Mouse (Mus musculus): ENCODE measurements around the gene Chp2.
A peak's percentile ranks its signal among the peaks of the same experiment; 100 is the strongest.

Gene Chp2

DNA sequence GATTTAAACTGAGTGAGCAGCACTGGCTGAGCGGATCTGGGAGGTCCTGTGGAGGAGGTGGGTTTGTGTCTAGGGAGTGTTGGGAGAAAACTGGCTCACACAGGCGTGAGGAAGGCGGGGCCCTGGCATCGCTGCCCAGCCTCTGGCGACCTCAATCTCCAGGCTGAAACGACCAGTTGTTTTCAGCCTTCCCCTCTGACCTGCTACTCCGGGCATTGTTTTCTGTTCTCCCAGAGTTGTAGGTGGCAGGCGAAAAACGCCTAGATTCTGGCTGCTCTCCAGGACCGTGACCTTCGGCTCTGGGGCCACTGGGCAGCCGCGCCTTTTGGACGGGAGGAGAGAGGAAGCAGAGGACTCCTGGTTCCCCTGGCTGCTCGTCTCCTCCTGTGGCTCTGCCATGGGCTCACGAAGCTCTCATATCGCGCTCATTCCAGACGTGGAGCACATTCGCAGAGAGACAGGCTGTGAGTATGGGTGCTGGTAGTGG, at the start of gene Chp2:
Gene Chp2, plus strand, starts transcription at position 182 of the 487 bp plus-strand sequence.
- DNase-seq (ENCODE audit: extremely low read depth, low read depth) = no peak

DNA sequence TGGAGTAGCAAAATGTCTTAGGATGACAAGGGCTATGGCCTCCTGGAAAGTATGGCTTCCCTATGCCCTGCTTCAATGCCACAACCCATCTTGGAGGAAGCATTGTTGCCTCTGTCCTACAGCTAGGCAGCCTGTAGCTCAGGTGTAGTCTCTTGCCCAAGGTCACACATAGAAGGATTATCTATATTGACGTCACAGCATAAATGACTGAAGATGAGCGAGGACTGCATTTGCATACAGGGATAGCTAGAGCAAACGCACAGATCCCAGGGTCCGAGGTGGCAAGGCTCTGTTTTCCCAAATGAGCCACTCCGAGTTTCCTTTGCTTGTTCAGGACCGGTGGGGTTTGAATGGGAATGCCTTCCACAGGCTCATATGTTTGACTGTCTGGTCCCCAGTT, 48.6 kb upstream of the Chp2 start:
- DNase-seq (ENCODE audit: extremely low read depth, low read depth) = no peak

DNA sequence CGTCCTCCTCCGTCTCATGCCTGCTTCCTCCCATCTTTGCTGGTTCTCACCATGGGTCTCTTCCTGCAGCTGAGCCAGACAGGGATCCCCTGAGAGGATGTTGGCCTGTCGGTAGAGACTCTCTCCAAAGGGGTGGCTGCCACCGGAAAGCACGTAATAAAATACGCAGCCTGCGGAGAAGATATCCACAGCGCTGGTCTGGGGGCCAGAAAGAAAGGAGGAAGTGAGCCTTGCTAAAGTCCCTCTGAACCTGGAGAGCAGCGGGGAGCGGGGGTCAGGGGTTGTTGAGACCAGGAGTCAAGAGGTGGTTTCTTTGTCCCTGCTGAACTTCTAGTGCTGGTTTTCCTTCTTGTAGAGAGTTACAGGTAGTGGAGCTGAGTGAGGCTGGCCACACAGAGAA, 47.7 kb upstream of the Chp2 start:
- DNase-seq (ENCODE audit: extremely low read depth, low read depth) = no peak

DNA sequence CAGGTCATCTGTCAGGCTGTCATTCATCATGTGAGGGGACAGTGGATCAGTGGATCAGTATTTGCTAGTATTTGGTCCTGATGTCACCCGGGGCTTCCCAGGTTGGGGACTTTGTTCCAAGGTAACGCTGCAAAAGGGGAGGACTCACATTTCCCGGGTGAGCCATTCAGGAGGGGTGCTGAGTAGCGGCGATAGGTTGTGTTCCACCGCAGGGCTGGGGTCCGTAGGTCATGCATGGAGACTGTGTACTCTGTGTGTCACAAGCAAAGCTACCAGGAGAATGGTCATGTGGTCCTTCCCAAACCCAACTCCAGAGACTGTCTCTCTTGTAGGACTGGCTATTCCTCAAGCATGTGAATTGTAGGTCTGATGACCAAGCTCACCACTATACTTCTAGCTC, 38.6 kb upstream of the Chp2 start:
- DNase-seq (ENCODE audit: extremely low read depth, low read depth) = no peak

DNA sequence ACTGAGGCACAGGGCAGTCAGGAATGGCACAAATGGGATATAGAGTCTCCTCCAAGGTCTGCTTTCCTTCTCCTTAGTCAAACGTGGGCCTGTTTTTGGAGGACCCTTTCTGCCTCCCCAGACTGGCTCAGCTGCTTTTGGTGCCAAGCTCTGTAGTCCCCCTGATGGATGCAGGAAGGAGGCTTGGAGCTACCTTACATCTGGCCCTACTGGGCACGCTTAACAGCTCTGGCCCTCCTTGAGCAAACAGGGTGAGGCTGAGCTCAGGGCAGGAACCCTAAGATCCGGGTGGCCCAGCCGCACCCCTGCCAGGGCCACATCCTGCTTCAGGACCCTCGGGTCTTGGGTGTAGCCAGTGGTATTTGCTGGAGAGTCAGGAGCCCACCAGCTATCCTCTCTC, 34.7 kb upstream of the Chp2 start:
- no peak for DNase-seq (ENCODE audit: extremely low read depth, low read depth)

DNA sequence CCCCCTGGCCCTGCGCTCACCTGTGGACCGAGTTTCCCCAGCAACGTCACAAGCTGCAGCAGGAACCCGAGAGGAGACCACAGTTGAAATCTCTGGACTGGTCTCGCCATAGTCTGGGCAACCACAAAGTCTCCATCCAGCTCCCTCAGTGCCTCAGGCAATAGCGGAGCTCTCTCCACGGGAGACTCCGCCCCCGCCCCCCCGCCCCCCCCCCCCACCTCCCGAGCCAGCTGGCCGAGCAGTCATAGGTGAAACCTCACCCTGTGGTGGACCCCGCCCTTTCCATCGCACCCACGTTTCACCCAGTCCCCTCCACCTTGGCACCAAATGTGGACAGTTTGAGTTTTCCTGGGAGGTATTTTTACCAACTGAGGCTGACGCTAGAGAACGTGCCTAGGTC, 33.3 kb upstream of the Chp2 start, which contains the start of gene Ern2:
Gene Ern2, minus strand, starts transcription at position 165 of the 400 bp plus-strand sequence.
- DNase-seq (ENCODE audit: extremely low read depth, low read depth) = no peak

DNA sequence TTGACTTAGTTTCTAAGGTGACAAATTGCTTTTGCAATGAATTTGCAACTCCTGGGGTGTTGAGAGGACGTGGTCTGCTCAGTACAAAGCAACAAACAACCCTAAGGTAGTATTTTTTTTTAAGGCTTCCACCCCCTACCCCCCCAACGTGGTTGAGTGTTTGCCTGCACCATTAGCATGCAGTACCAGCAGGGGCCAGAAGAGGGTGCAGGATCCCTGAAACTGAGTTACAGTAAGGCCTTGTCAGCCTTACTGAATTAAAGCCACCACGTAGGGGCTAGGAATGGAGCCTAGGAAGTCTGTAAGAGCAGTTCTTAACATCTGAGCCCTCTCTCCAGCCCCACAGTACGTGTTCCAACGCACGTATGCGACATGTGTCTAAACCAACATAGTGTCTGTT, 29.8 kb upstream of the Chp2 start:
- peak; percentile 37 for DNase-seq (ENCODE audit: extremely low read depth, low read depth)

DNA sequence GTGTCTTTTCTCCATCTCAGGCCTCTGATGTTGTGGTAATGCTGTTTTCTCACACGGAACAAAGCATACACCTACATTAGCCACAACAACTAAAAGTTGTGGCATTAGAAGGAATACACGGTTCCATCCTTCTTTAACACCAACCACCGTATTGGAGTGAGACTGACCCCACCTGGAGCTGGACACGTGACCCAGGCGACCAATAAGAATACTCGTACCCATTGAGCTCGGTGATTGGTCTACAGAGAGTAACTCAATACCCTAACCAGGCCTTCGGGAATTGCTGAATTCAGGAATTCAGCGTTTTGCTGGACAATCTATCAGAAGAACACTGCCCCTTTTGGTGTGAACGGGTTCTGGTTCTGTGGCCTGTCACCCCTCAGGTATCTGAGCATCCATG, 28.2 kb upstream of the Chp2 start:
- no peak for DNase-seq (ENCODE audit: extremely low read depth, low read depth)

DNA sequence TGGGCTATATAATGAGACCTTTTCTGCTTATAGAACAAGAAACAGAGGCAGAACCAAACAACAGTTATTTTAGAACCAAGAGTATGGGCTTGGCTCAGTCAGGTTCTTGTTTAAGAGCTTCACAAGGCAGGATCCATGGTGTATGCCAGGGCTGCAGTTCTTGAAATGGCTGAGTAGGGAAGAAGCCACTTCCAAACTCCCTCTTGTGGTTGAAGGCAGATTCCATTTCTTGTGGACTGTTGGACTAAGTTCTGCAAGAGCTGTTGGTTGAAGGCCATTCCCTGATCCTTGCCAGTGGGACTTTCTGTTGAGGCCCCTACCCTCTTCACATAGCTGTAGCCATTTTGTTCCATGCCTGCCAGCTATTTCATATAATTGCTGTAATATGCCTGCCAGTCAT, 25.4 kb upstream of the Chp2 start:
- no peak for DNase-seq (ENCODE audit: extremely low read depth, low read depth)

DNA sequence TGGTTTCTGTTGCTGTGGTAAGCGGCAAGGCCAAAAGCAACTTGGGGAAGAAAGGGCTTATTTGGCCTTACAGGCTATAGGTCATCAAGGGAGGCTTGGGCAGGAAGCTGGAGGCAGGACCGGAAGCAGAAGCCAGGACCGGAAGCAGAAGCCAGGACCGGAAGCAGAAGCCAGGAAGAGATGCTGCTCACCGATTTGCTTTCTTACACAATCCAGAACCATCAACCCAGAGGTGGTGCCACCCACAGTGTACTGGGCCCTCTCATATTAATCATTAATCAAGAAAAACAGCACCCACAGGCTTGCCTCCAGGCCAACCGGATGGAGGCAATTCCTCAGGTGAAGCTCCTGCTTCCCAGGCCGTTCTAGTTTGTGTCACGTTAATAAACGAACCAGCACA, 22.5 kb upstream of the Chp2 start:
- no peak for DNase-seq (ENCODE audit: extremely low read depth, low read depth)

DNA sequence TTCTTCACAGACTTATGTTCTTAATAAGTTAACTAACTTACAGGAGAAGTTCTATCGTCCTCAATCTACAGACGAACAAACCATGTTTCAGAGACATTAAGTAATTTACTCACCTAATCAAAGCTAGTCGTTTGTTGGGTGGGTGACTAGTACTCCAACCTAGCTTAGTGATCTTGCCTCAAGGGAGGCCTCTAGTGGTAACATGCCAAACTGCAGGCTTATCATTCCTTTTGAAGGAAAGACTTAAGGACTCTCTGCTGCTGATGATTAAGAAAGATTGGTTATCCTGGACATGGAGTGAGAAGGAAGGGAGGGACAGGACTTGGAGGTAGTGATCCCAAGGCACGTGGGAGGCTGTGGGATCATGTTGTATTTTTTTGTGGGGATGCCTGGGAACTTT, 22.0 kb upstream of the Chp2 start:
- peak; percentile 45 for DNase-seq (ENCODE audit: extremely low read depth, low read depth)

DNA sequence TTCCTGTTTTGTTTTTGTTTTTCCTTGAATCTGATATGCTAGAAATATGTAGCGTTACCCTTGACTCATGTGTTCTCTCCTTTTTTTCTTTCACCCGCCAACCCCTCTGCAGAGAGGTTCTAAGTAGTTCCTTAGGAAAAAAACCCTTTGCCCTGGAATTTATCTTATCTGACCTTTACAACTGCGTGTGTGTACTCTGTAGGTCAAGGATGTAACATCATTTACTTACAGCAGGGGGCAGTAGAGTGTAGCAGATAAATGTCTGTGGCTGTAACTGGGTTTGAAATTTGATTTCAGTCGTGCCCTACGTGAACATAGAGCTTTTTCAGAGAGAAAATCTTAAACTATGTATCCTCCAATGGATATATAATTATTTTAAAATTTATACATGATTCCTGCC, 20.0 kb upstream of the Chp2 start:
- peak; percentile 48 for DNase-seq (ENCODE audit: extremely low read depth, low read depth)

DNA sequence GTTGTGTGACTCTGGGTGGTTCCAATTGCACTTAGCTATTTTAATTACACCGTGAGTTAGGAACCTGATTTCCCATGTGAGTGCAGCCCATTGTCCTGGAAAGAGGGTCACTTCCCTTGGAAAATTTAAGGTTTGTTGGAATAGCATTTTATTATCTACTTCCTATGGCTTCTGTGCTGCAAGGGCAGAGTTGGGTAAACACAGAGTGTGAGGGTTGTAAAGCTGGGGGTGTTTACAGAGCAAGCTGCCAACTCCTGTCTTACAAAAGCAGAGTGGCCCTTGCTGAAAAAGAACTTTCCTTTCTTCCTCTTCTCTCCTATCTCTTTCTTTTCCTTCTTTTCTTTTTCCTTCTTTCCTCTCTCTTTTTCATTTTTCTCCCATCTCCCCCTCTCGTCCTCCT, 15.4 kb upstream of the Chp2 start:
- DNase-seq (ENCODE audit: extremely low read depth, low read depth) = no peak

DNA sequence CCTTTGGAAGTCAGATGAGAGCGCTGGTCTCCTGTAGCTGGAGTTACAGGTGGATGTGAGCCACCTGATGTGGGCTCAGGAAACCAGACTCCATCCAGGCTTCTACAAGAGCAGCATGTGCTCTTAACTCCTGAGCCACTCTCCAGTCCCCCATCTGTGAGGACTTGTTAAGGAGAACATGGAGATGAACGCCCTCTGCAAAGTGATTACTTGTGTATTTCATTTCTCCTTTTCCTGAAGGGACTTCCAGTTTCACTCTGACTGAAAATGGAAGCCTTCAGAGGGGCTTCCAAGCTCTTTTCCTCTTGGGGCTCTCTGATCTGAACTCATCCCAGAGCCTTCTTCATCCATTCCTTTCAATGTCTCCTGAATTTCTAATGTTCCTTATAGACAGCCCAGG, 13.2 kb upstream of the Chp2 start:
- no peak for DNase-seq (ENCODE audit: extremely low read depth, low read depth)

DNA sequence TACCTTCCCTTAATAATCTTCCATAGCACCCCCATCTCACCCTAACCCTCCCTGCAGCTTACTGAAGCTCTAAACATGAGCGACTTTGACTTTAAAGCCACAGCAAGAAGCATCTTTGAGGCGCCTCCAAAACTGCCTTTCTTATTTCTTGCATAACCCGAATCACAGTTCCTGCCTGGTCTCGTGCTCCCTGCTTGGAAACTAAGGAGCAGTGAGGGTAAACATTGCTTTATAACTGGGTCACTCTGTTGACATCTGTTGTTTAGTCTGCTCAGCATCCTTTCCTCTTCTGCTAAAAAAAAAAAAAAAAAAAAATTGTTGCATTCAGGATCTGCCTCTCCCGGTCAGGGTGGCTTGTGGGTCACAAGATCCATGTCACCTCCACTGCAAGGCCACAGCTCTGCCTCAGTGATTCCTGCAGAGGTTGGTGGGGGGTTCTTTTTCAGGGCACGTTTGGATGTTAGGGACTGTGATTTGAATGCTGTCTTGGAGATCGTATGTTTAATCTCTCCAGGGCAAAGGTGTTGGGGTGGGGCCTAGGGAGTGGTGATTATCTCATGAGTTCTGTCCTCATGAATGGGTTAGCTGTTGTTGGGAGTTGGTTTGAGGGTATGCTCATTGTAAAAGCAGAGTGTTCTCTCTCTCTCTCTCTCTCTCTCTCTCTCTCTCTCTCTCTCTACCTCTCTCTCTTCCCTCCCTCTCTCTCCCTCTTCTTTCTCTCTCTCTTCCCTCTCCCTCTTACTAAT, 10.8 kb upstream of the Chp2 start:
- no peak for DNase-seq (ENCODE audit: extremely low read depth, low read depth)

DNA sequence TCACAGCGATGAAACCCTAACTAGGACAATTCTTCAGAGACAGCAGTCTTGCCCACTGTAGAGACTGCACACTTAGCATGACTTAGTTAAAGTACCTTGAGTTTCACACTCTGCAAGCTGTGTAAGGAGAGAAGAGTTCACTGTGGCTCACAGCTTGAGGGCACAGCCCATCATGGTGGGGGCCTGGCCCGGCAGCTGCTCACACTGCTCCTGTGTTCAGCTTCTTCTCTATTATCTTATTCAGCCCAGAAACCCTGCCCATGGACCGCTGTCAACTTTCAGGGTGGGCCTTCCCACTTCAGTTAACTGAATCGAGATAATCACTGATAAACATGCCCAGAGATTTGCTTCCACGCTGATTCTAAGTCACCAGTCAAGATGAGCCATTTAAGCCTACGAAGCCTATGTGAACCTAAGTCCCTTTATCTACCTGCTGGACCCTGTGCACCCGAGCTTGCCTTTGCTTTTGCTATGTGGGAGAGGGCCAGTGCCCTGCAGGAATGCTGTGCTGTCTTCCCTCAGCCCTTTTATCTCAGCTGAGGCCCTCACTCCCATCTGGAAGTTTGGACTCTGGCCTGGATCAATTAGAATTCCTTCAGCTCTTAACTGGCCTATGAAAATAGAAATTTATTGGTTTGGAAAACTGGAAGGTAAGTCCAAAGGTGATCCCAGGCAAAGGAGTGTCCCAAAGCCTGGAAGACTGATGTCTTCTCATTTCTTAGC, 6.9 kb downstream of the Chp2 start:
- no peak for DNase-seq (ENCODE audit: extremely low read depth, low read depth)

DNA sequence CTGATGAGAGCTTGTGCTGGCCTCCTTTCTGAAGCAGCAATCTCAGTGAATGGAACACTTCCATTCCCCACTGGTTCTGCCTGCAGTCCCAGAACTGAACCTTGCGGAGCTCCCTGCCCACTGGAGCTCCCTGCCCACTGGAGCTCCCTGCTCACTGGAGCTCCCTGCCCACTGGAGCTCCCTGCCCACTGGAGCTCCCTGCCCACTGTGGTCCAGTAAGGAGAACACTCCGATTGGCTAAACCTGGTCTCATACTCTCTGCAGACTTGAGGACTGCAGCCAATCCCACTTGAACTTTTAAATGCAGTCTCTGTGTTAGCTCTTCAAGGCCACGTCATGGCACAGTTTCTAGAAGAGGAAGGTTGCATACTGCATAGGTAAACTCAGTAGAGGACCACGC, 7.4 kb downstream of the Chp2 start:
- no peak for DNase-seq (ENCODE audit: extremely low read depth, low read depth)

DNA sequence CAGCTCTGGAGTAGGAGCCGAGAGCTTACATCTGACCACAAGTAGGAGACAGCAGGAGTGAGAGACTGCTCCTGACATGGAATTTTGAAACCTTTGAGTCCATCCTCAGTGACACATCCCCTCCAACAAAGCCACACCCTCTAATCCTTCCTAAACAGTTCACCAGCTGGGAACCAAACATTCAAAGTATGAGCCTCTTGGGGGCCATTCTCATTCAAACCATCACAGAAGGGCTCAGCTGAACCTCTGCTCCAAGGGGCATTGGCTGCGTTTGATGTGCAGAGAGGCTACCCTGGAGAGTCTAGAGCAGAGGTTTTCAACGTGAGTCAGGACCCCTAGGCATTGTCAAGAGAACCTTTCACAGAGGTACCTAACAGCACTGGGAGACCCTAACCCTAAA, 10.0 kb downstream of the Chp2 start:
- DNase-seq (ENCODE audit: extremely low read depth, low read depth) = no peak

DNA sequence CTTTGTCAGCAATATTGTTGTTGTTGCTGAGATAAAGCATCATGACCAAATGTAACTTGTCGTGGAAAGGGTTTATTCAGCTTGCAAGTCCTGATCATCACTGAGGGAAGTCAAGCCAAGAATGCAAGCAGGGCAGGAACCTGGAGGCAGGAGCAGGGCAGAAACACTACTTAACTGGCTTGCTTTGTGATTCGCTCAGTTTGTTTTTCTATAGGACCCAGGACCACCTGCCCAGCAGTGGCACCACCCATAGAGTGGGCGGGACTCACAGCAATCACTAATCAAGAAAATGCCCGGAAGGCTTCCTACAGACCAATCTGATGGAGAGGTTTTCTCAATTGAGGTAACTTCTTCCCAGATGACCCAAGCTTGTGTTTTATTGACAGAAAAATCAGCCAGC, 10.6 kb downstream of the Chp2 start:
- DNase-seq (ENCODE audit: extremely low read depth, low read depth) = no peak

DNA sequence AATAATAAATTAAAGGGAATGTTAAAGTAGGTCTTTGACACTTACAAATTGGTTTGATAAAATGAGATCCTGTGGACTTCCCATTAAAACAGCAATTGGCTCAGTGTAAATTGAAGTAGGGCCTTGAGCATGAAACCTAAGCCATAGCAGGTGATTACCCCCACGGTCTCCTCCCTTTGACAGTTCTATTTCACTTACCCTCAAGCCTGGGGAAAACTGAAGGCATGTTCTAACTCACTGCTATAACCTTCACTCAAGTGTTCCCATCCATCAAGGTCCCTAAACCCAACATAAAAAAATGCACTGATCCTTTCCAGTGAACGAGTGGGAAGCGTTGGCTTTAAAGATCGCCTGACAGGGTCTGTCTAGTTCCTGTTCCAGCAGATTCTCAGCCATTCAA, 11.6 kb downstream of the Chp2 start:
- no peak for DNase-seq (ENCODE audit: extremely low read depth, low read depth)

DNA sequence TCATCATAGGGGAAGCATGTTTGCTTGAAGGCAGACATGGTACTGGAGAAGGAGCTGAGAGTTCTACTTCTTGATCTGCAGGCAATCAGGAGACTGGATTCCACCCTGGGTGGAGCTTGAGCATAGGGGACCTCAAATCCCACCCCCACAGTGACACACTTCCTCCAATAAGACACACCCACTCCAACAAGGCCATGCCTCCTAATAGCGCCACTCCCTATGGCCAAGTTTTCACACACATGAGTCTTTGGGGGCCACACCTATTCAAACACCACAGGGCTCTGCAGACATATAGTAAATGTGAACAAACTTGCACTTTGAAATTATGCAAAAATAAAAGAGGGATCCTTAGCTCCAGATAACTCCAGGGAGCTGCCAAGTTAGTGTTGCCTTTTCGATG, 19.6 kb downstream of the Chp2 start:
- no peak for DNase-seq (ENCODE audit: extremely low read depth, low read depth)

DNA sequence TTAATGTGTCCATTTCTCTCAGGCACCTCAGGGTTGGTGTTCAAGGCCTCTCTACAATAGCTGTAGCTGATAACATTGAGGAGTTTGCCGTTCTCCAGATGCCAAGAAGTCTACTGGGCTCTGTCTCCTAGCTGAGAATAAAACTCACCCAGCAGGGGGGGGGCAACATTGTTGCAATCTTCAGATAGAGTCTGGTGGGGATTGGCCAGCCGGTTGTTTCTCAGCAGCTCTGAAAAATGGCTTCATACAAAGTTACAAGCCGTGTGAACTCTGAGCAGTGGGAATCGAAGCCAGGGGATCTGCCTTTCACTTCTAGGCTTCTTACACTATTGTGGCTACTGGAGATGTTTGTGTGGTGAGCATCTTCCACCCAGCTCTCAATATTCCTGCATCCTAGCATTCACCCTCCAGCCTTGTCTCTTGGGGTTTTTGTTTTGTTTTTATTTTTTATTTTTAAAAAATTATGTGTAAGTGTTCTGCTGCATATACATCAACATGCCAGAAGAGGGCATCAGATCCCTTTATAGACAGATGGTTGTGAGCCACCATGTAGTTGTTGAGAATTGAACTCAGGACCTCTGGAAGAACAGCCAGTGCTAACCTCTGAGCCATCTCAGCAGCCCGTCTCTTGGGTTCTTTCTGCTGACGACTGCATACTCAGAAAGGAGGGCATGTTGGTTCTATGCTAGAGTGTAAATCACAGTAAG, 21.3 kb downstream of the Chp2 start:
- no peak for DNase-seq (ENCODE audit: extremely low read depth, low read depth)

Measured in MEL-GATA-1-ER (cell line).